Mouse (Mus musculus): ENCODE results near the gene Aen.

DNA sequence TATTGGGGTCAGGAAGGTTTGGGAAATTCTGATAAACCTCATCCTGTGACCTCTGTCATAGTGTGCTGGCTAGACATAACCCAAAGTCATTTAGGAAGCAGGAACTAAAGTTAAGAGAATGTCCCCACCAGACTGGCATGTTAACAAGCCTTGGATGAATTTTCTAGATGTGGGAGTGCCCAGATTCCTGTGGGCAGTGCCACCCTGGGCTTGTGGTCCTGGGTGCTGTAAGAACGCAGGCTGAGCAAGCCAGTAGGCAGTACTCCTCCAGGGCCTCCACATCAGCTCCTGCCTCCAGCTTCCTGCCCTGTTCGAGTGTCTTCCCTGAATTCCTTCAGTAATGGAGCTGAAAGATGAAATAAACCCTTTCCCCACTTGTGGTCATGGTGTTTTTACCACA is 8.5 kb downstream of the Aen start:
- TF ChIP-seq CTCF (IDR thresholded peaks at IDR 0.05; ENCODE audit: borderline replicate concordance, insufficient read depth, low read length): no peak
- TF ChIP-seq POLR2A (IDR thresholded peaks at IDR 0.05; ENCODE audit: low read depth, low read length): no peak
